Mouse (Mus musculus) liver, embryonic 16.5 days (tissue): ENCODE data around the gene Gadd45g. TPM values are rescaled to one million over a fixed set of nuclear protein-coding genes. Genes with fewer than 3 reads are reported as not detected.

Source experiments
- ATAC-seq: fragments of 200-750 bp; cut with Nextera tagmentation; 2 replicates; pipeline ENCODE4 v1.8.0; 2017; ENCODE audit warnings: low read depth, mild to moderate bottlenecking, moderate number of reproducible peaks, moderate library complexity
- H3K27ac ChIP-seq: fragments of 300-500 bp; sonication (generic); 2 replicates; pipeline ENCODE4 v1.5.1; 2014; ENCODE audit warnings: mild to moderate bottlenecking, low read length
- H3K27me3 ChIP-seq: fragments of 300-500 bp; sonication (generic); 2 replicates; pipeline ENCODE4 v1.6.1; 2014; ENCODE audit warnings: low read depth, low read length, mixed read lengths; ENCODE audit not compliant: control insufficient read depth, insufficient read depth
- H3K36me3 ChIP-seq: fragments of 300-500 bp; sonication (generic); 2 replicates; pipeline ENCODE4 v1.6.1; 2014; ENCODE audit warnings: mild to moderate bottlenecking; ENCODE audit not compliant: control insufficient read depth, insufficient read depth
- H3K4me1 ChIP-seq: fragments of 300-500 bp; sonication (generic); 2 replicates; pipeline ENCODE4 v1.6.1; 2014; ENCODE audit warnings: low read depth, low read length, mixed read lengths; ENCODE audit not compliant: control insufficient read depth
- H3K4me2 ChIP-seq: fragments of 300-500 bp; sonication (generic); 2 replicates; pipeline ENCODE4 v1.6.1; 2014; ENCODE audit warnings: low read depth, low read length, mixed read lengths
- H3K4me3 ChIP-seq: fragments of 300-500 bp; sonication (generic); 2 replicates; pipeline ENCODE4 v1.5.1; 2014; ENCODE audit warnings: low read depth, mild to moderate bottlenecking, low read length
- H3K9ac ChIP-seq: fragments of 300-500 bp; sonication (generic); 2 replicates; pipeline ENCODE4 v1.6.1; 2014; ENCODE audit warnings: low read depth, low read length
- H3K9me3 ChIP-seq: fragments of 300-500 bp; sonication (generic); replicated peaks from 2 replicates; pipeline ENCODE4 v1.6.1; 2016; ENCODE audit warnings: low read length; ENCODE audit not compliant: control insufficient read depth
- WGBS: fragments of 180-500 bp; shearing (Covaris S2); extraction: QIAGEN DNeasy Blood & Tissue Kit; methylation state at CpG from one replicate; pipeline ENCODE4 v1.1.7; 2014; ENCODE audit not compliant: insufficient replicate concordance; 5-methylcytosine and 5-hydroxymethylcytosine counted together
- polyA plus RNA-seq: library from polyadenylated mRNA; unstranded; fragments of >200 nt; fragmentation: Nextera tagmentation; extraction: Ambion mirVana; gene quantifications from 2 replicates; pipeline ENCODE4 v1.2.1, GENCODE M21; 2015

Gadd45g gene
- polyA plus RNA-seq, 1 experiment from 2014 or later = 11.7 TPM

- no peaks in the 10 kb centered on the region for H3K9me3 ChIP-seq
- no peaks in the 10 kb centered on the region for H3K27me3 ChIP-seq
- ATAC-seq = no peak
- no peak overlapping the region for H3K4me2 ChIP-seq
- peaks cover 2% of the 10 kb centered on the region for H3K4me1 ChIP-seq
- no peak overlapping the region for H3K9ac ChIP-seq
- H3K27ac ChIP-seq = no peak overlapping the region
- H3K4me3 ChIP-seq = no peak overlapping the region
- WGBS = 75% methylated on average over 4 of the region's 4 CpGs
- H3K36me3 ChIP-seq = no peaks in the 10 kb centered on the region
Measured at GRCm38 (mm10) chr13:51871148-51871547, 24.7 kb downstream of the Gadd45g start.

GRCm38 (mm10) chr13:51872252-51872962 lies 25.9 kb downstream of the Gadd45g start:
- Histone ChIP-seq H3K27ac (no peak overlapping the region), H3K4me2 (no peak overlapping the region), H3K9ac (no peak overlapping the region), H3K4me1 (no peaks in the 10 kb centered on the region), H3K27me3 (no peaks in the 10 kb centered on the region), H3K36me3 (no peaks in the 10 kb centered on the region), H3K4me3 (no peak overlapping the region), H3K9me3 (no peaks in the 10 kb centered on the region)
- WGBS = 74% methylated on average over 9 of the region's 9 CpGs
- no peak for ATAC-seq

- no peak overlapping the region for H3K9ac ChIP-seq
- H3K27me3 ChIP-seq = no peaks in the 10 kb centered on the region
- H3K36me3 ChIP-seq = no peaks in the 10 kb centered on the region
- peak; percentile 27; the same call in 1 of the 2 replicates for ATAC-seq
- no peak overlapping the region for H3K4me3 ChIP-seq
- no peak overlapping the region for H3K4me2 ChIP-seq
- no peaks in the 10 kb centered on the region for H3K4me1 ChIP-seq
- no peak overlapping the region for H3K27ac ChIP-seq
- no peaks in the 10 kb centered on the region for H3K9me3 ChIP-seq
- 63% methylated on average over 9 of the region's 9 CpGs for WGBS
Measured at GRCm38 (mm10) chr13:51872963-51873514, 26.6 kb downstream of the Gadd45g start.

DNA sequence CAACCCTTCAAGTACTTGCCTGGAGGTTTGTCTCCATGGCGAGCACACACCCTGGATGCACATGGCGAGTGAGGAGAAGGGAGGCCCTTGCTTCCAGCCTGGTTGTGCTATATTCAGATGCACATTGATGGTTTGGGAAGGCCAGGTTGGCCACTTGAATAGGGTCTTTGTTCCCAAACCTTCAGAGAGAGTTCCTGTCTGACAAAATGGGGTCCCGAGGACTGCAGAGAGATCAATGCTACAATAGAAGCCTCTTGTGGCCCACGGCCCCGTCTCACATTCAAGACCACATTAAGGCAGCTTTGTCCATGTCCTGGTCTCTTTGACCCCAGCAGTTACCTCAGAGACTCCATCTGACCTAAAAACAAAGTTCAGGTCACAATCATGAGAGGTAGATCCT lies 27.3 kb downstream of the Gadd45g start:
- no peak for ATAC-seq
- no peak overlapping the region for H3K9ac ChIP-seq
- 68% methylated on average over 5 of the region's 5 CpGs for WGBS

DNA sequence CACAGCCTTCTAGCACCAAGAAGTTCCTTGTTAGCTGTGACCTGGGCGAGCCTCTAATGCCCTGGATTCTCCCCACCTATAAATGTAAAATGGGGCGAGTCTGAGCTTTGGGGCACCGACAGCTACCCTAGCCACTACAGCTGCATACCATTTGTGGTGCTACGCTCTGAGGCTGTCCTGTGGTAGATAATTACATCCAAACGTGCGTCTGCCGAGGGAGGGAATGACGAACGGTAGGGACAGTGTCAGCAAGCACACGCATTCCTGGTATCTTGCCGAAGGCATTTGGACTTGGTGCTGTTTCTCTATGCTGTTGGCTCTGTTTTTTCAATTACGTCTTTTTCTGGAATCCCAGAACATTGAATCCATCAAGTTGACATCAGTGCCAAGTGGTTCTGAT lies 29.7 kb downstream of the Gadd45g start:
- H3K27me3 ChIP-seq = no peaks in the 10 kb centered on the region
- 74% methylated on average over 12 of the region's 12 CpGs for WGBS
- H3K27ac ChIP-seq = no peak overlapping the region
- no peak overlapping the region for H3K4me3 ChIP-seq
- peaks cover 2% of the 10 kb centered on the region; the same call in 1 of the 2 replicates for H3K4me1 ChIP-seq
- H3K9ac ChIP-seq = no peak overlapping the region
- no peaks in the 10 kb centered on the region for H3K36me3 ChIP-seq
- H3K4me2 ChIP-seq = no peak overlapping the region
- ATAC-seq = no peak
- no peaks in the 10 kb centered on the region for H3K9me3 ChIP-seq

More for the DNA sequence above, 27.3 kb downstream of the Gadd45g start:
- no peaks in the 10 kb centered on the region for H3K9me3 ChIP-seq
- H3K36me3 ChIP-seq = no peaks in the 10 kb centered on the region
- no peaks in the 10 kb centered on the region for H3K27me3 ChIP-seq
- no peak overlapping the region for H3K4me2 ChIP-seq
- no peak overlapping the region for H3K4me3 ChIP-seq
- H3K4me1 ChIP-seq = no peaks in the 10 kb centered on the region
- H3K27ac ChIP-seq = no peak overlapping the region

GRCm38 (mm10) chr13:51878806-51879205 lies 32.3 kb downstream of the Gadd45g start:
- Histone ChIP-seq H3K4me1 (peaks cover 11% of the 10 kb centered on the region), H3K9ac (no peak overlapping the region), H3K4me3 (no peak overlapping the region), H3K9me3 (no peaks in the 10 kb centered on the region), H3K36me3 (no peaks in the 10 kb centered on the region), H3K27ac (no peak overlapping the region), H3K4me2 (no peak overlapping the region), H3K27me3 (no peaks in the 10 kb centered on the region)
- WGBS = 41% methylated on average over 8 of the region's 8 CpGs
- ATAC-seq = no peak

DNA sequence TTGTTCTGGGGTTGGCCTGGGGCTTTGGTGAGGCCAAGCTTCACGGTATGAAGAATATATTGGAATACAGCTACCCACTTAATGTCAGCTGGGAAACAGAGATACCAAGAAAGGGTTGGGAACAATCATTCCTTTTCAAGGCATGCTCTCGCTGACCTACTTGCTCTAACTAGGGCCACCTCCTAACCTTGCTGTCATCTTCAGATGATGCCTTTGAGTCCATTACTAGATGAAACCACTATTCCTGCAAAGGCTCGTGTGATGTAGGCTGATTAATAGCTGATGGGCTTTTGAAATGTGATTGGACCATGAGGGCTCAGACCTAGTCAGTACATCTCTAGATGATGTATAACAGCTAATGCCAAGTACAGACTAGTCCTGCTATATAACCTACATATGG lies 33.1 kb downstream of the Gadd45g start:
- no peak overlapping the region for H3K9ac ChIP-seq
- ATAC-seq = no peak

GRCm38 (mm10) chr13:51880019-51880418 lies 33.5 kb downstream of the Gadd45g start:
- Histone ChIP-seq H3K4me2 (no peak overlapping the region), H3K27ac (no peak overlapping the region), H3K4me3 (no peak overlapping the region), H3K9ac (no peak overlapping the region), H3K36me3 (no peaks in the 10 kb centered on the region), H3K27me3 (no peaks in the 10 kb centered on the region), H3K4me1 (peaks cover 15% of the 10 kb centered on the region), H3K9me3 (no peaks in the 10 kb centered on the region)
- no peak for ATAC-seq
- WGBS = 34% methylated on average over 4 of the region's 4 CpGs

More for the DNA sequence above, 33.1 kb downstream of the Gadd45g start:
- Histone ChIP-seq H3K36me3 (no peaks in the 10 kb centered on the region), H3K4me3 (no peak overlapping the region), H3K4me2 (no peak overlapping the region), H3K9me3 (no peaks in the 10 kb centered on the region), H3K27ac (no peak overlapping the region), H3K27me3 (no peaks in the 10 kb centered on the region), H3K4me1 (peaks cover 15% of the 10 kb centered on the region)
- 58% methylated on average over 3 of the region's 3 CpGs for WGBS
